Mouse (Mus musculus): ENCODE data around the gene Prrt2. TPM values are rescaled to one million over a fixed set of nuclear protein-coding genes. Genes with fewer than 3 reads are reported as not detected.

Gene Prrt2
- polyA plus RNA-seq, 1 experiment from 2014 or later: 3.2 TPM

DNA sequence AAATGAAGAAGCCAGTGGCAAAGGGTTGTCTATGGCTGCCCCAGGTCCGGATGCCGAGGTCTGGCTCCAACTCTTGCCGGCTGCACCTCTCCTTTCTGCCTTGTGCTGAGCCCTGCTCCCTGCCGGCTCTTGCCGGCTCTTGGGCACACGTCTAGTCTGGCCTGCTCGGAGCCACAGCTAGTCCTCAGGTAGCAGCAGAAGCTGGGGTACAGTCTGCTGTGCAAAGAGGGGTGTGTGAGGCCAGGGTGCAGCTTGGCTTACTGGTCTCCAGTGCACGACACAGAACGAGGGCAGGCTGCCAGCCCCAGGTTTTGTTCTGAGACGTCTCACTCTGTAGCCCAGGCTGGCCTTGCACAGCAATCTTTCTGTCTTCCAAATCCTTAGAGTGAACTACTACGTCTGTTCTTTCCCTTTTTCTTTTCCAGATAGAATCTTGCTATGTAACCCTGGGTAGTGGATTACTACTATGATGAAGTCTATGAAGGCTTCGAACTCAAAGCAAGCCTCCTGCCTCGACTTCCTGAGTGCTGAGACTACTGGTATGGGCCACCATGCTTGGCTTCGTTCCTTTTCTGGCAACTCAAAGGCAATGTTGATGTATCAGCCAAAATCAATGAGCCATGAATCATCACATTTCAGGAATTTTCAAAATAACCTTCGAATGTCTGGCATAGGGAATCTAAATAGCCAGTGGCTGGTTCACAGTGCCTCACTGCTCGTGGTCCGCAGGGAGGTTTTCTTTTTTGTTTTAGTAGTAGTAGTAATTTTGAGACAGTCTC is 11.5 kb downstream of the Prrt2 start:
- H3K4me1 ChIP-seq (ENCODE audit: control insufficient read depth in 2 of 2, insufficient read depth in 2 of 2, low read length in 2 of 2): peaks cover 11 to 17% of the 10 kb centered on the region in 2 experiments
- WGBS: 81% methylated on average over 17 of the region's 17 CpGs
- H3K9ac ChIP-seq (ENCODE audit: low read length): no peak overlapping the region
- peak overlapping the region in 1 of 2 experiments; percentile 59; a peak in 1 of 4 replicates for H3K27ac ChIP-seq (replicated peaks in 1 of 2; ENCODE audit: control insufficient read depth in 1 of 2, insufficient read depth in 1 of 2, low read depth in 2 of 2, low read length in 2 of 2)
- ATAC-seq (ENCODE audit: insufficient number of reproducible peaks, insufficient read depth, low FRiP score, low read depth): no peak
- no peaks in the 10 kb centered on the region for H3K27me3 ChIP-seq (ENCODE audit: control insufficient read depth, insufficient read depth, low read length)
- no peak overlapping the region for H3K4me3 ChIP-seq (ENCODE audit: control insufficient read depth in 1 of 2, insufficient read depth in 1 of 2, low read depth in 1 of 2, low read length in 2 of 2)
- peaks cover 17% of the 10 kb centered on the region for H3K36me3 ChIP-seq (ENCODE audit: control insufficient read depth, insufficient read depth, low read length)
- no peak overlapping the region for H3K4me2 ChIP-seq (ENCODE audit: low read length)
- no peaks in the 10 kb centered on the region for H3K9me3 ChIP-seq (ENCODE audit: control insufficient read depth, low read length)

- peak; percentile 64 for ATAC-seq (ENCODE audit: insufficient number of reproducible peaks, insufficient read depth, low FRiP score, low read depth)
- H3K9me3 ChIP-seq (ENCODE audit: control insufficient read depth, low read length): no peaks in the 10 kb centered on the region
- H3K27me3 ChIP-seq (ENCODE audit: control insufficient read depth, insufficient read depth, low read length): no peaks in the 10 kb centered on the region
- WGBS: 28% methylated on average over 9 of the region's 9 CpGs
- H3K4me1 ChIP-seq (ENCODE audit: control insufficient read depth in 2 of 2, insufficient read depth in 2 of 2, low read length in 2 of 2): peaks cover 9 to 10% of the 10 kb centered on the region in 2 experiments
- H3K27ac ChIP-seq (replicated peaks in 1 of 2; ENCODE audit: control insufficient read depth in 1 of 2, insufficient read depth in 1 of 2, low read depth in 2 of 2, low read length in 2 of 2): peak overlapping the region; percentile 57 to 59
- H3K9ac ChIP-seq (ENCODE audit: low read length): peak overlapping the region; percentile 26; the same call in 1 of the 2 replicates
- H3K4me2 ChIP-seq (ENCODE audit: low read length): no peak overlapping the region
- H3K4me3 ChIP-seq (ENCODE audit: control insufficient read depth in 1 of 2, insufficient read depth in 1 of 2, low read depth in 1 of 2, low read length in 2 of 2): no peak overlapping the region
- H3K36me3 ChIP-seq (ENCODE audit: control insufficient read depth, insufficient read depth, low read length): peaks cover 14% of the 10 kb centered on the region
Measured at GRCm38 (mm10) chr7:127008239-127009019, 12.6 kb downstream of the Prrt2 start.

GRCm38 (mm10) chr7:127007313-127008024 is 13.5 kb downstream of the Prrt2 start:
- no peak overlapping the region for H3K4me3 ChIP-seq (ENCODE audit: control insufficient read depth in 1 of 2, insufficient read depth in 1 of 2, low read depth in 1 of 2, low read length in 2 of 2)
- no peak overlapping the region for H3K9ac ChIP-seq (ENCODE audit: low read length)
- H3K27ac ChIP-seq (replicated peaks in 1 of 2; ENCODE audit: control insufficient read depth in 1 of 2, insufficient read depth in 1 of 2, low read depth in 2 of 2, low read length in 2 of 2): no peak overlapping the region
- H3K9me3 ChIP-seq (ENCODE audit: control insufficient read depth, low read length): no peaks in the 10 kb centered on the region
- no peak for ATAC-seq (ENCODE audit: insufficient number of reproducible peaks, insufficient read depth, low FRiP score, low read depth)
- peaks cover 4% of the 10 kb centered on the region; the same call in 1 of the 2 replicates for H3K36me3 ChIP-seq (ENCODE audit: control insufficient read depth, insufficient read depth, low read length)
- 84% methylated on average over 6 of the region's 6 CpGs for WGBS
- no peak overlapping the region for H3K4me2 ChIP-seq (ENCODE audit: low read length)
- peaks cover 8 to 9% of the 10 kb centered on the region in 2 experiments for H3K4me1 ChIP-seq (ENCODE audit: control insufficient read depth in 2 of 2, insufficient read depth in 2 of 2, low read length in 2 of 2)
- H3K27me3 ChIP-seq (ENCODE audit: control insufficient read depth, insufficient read depth, low read length): no peaks in the 10 kb centered on the region

GRCm38 (mm10) chr7:127004122-127004875 is 16.7 kb downstream of the Prrt2 start:
- no peak overlapping the region for H3K4me3 ChIP-seq (ENCODE audit: control insufficient read depth in 1 of 2, insufficient read depth in 1 of 2, low read depth in 1 of 2, low read length in 2 of 2)
- peaks cover 8 to 9% of the 10 kb centered on the region in 2 experiments for H3K4me1 ChIP-seq (ENCODE audit: control insufficient read depth in 2 of 2, insufficient read depth in 2 of 2, low read length in 2 of 2)
- no peak for ATAC-seq (ENCODE audit: insufficient number of reproducible peaks, insufficient read depth, low FRiP score, low read depth)
- no peaks in the 10 kb centered on the region for H3K27me3 ChIP-seq (ENCODE audit: control insufficient read depth, insufficient read depth, low read length)
- no peak overlapping the region for H3K9ac ChIP-seq (ENCODE audit: low read length)
- H3K36me3 ChIP-seq (ENCODE audit: control insufficient read depth, insufficient read depth, low read length): no peaks in the 10 kb centered on the region
- H3K27ac ChIP-seq (replicated peaks in 1 of 2; ENCODE audit: control insufficient read depth in 1 of 2, insufficient read depth in 1 of 2, low read depth in 2 of 2, low read length in 2 of 2): no peak overlapping the region
- 82% methylated on average over 4 of the region's 4 CpGs for WGBS
- H3K4me2 ChIP-seq (ENCODE audit: low read length): no peak overlapping the region
- H3K9me3 ChIP-seq (ENCODE audit: control insufficient read depth, low read length): no peaks in the 10 kb centered on the region

DNA sequence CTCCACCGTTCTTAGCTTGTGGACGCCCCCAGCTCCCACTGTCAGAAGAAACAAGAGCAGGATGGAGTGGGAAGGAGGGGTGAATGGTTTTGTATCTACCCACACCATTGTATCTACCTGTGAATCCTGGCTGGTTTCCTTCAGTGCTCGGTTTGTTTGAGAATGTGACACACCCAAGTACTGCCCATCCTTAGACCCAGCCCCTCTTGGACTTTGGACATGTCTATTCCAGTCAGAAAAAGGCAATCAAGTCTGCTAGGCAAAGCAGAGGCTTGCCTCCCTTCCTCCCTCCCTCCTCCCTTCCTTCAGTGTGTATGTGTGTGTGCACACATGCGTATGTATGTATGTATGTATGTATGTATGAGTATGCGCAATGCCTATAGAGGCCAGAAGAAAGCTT is 17.4 kb downstream of the Prrt2 start:
- ATAC-seq (ENCODE audit: insufficient number of reproducible peaks, insufficient read depth, low FRiP score, low read depth): no peak
- Histone ChIP-seq H3K4me2 (ENCODE audit: low read length) (no peak overlapping the region), H3K36me3 (ENCODE audit: control insufficient read depth, insufficient read depth, low read length) (no peaks in the 10 kb centered on the region), H3K9ac (ENCODE audit: low read length) (no peak overlapping the region), H3K27me3 (ENCODE audit: control insufficient read depth, insufficient read depth, low read length) (no peaks in the 10 kb centered on the region), H3K27ac (replicated peaks in 1 of 2; ENCODE audit: control insufficient read depth in 1 of 2, insufficient read depth in 1 of 2, low read depth in 2 of 2, low read length in 2 of 2) (no peak overlapping the region), H3K4me1 (ENCODE audit: control insufficient read depth in 2 of 2, insufficient read depth in 2 of 2, low read length in 2 of 2) (peaks cover 5 to 8% of the 10 kb centered on the region in 2 experiments), H3K4me3 (ENCODE audit: control insufficient read depth in 1 of 2, insufficient read depth in 1 of 2, low read depth in 1 of 2, low read length in 2 of 2) (no peak overlapping the region), H3K9me3 (ENCODE audit: control insufficient read depth, low read length) (no peaks in the 10 kb centered on the region)
- WGBS: 90% methylated on average over 5 of the region's 5 CpGs

DNA sequence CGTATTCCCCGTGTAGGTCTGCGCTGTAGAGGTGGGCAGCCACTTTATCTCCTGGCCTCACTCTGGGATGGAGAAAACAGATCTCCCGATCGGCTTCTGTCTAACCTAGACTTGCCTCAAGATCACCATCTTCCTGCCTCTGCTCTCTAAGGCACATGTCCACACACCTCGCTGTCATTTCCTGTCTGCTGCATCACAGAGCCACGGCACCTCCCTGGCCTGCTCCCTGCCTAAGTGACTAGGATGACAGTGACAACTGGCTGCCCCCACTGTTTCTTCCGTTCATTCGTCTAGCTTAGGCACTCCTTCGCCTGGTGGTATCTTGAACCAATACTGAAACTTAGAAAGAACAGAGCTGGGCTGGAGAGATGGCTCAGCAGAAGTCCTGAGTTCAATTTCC is 21.4 kb downstream of the Prrt2 start:
- no peaks in the 10 kb centered on the region for H3K27me3 ChIP-seq (ENCODE audit: control insufficient read depth, insufficient read depth, low read length)
- 71% methylated on average over 10 of the region's 10 CpGs for WGBS
- no peak for ATAC-seq (ENCODE audit: insufficient number of reproducible peaks, insufficient read depth, low FRiP score, low read depth)

GRCm38 (mm10) chr7:126996449-126996848 is 24.6 kb downstream of the Prrt2 start:
- ATAC-seq (ENCODE audit: insufficient number of reproducible peaks, insufficient read depth, low FRiP score, low read depth): no peak
- no peak overlapping the region for H3K4me2 ChIP-seq (ENCODE audit: low read length)
- 81% methylated on average over 4 of the region's 4 CpGs for whole genome bisulfite sequencing

More for the DNA sequence above, 21.4 kb downstream of the Prrt2 start:
- Histone ChIP-seq H3K9me3 (ENCODE audit: control insufficient read depth, low read length) (peaks cover 4% of the 10 kb centered on the region; the same call in 1 of the 2 replicates), H3K4me3 (ENCODE audit: control insufficient read depth in 1 of 2, insufficient read depth in 1 of 2, low read depth in 1 of 2, low read length in 2 of 2) (no peak overlapping the region), H3K36me3 (ENCODE audit: control insufficient read depth, insufficient read depth, low read length) (peaks cover 12% of the 10 kb centered on the region; the same call in 1 of the 2 replicates), H3K4me2 (ENCODE audit: low read length) (no peak overlapping the region), H3K9ac (ENCODE audit: low read length) (no peak overlapping the region), H3K4me1 (ENCODE audit: control insufficient read depth in 2 of 2, insufficient read depth in 2 of 2, low read length in 2 of 2) (no peaks in the 10 kb centered on the region), H3K27ac (replicated peaks in 1 of 2; ENCODE audit: control insufficient read depth in 1 of 2, insufficient read depth in 1 of 2, low read depth in 2 of 2, low read length in 2 of 2) (no peak overlapping the region)

More at GRCm38 (mm10) chr7:126996449-126996848, 24.6 kb downstream of the Prrt2 start:
- Histone ChIP-seq H3K27me3 (ENCODE audit: control insufficient read depth, insufficient read depth, low read length) (no peaks in the 10 kb centered on the region), H3K4me3 (ENCODE audit: control insufficient read depth in 1 of 2, insufficient read depth in 1 of 2, low read depth in 1 of 2, low read length in 2 of 2) (no peak overlapping the region), H3K36me3 (ENCODE audit: control insufficient read depth, insufficient read depth, low read length) (peaks cover 12% of the 10 kb centered on the region; the same call in 1 of the 2 replicates), H3K4me1 (ENCODE audit: control insufficient read depth in 2 of 2, insufficient read depth in 2 of 2, low read length in 2 of 2) (no peaks in the 10 kb centered on the region), H3K9ac (ENCODE audit: low read length) (no peak overlapping the region), H3K9me3 (ENCODE audit: control insufficient read depth, low read length) (peaks cover 4% of the 10 kb centered on the region; the same call in 1 of the 2 replicates), H3K27ac (replicated peaks in 1 of 2; ENCODE audit: control insufficient read depth in 1 of 2, insufficient read depth in 1 of 2, low read depth in 2 of 2, low read length in 2 of 2) (no peak overlapping the region)
